Mouse (Mus musculus) T-helper 1 cell (primary cell): ENCODE measurements around the gene Aldh3b3.

Source experiments
- in situ Hi-C: fragments of 300-600 bp; cut with MboI, MseI; formaldehyde crosslinking; loops from one replicate; pipeline ENCODE4 v1.15.1; 2025; ENCODE audit warnings: high pct_unique_total_duplicates

The Aldh3b3 gene

DNA sequence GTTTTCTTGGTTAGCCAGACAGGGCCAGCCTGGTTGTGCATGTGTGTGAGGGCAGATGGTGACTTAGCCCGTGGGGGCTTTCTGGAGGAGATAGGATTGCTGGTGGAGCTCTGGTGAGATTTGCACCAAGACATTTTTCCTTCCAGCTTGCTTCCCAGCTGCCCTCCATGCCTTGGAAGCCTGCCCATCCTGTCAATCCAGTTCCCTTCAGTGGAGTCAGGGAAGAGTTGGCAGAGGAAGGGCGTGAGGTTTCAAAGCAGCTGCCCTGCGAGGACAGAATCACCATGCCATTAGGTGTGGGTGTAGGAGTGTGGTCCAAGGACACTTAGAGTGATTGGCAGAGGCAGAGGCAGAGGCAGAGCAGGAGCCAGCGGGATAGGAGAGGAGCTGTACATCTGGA, at the start of gene Aldh3b3:
Aldh3b3 (plus strand) TSS at position 176 of the 400 bp plus-strand sequence.
- in situ Hi-C loops: no loop called here

DNA sequence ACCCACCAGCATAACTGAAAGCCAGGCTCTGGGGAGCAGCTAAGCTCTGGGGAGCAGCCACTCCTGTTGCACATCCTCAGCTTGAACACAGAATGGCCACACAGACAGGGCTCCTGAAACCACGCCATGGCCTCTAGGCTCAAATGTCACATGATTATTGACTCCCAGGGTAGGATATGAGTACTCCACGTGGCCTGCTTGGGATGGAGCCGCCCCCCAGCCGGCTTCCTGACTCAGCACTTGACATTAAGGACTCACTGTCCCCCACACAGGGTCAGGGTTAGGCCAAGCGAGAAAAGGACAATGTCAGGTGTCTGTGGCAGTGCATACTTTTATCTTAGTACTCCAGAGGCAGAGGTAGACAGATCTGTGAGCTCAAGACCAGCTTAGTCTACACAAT, 48.2 kb upstream of the Aldh3b3 start:
- in situ Hi-C loops: no loop called here

GRCm38 (mm10) chr19:3912337-3913204, 45.9 kb upstream of the Aldh3b3 start, which contains the start of gene Ndufs8:
Gene Ndufs8 (minus strand): TSS chr19:3912774.
- in situ Hi-C loops: no loop called here

DNA sequence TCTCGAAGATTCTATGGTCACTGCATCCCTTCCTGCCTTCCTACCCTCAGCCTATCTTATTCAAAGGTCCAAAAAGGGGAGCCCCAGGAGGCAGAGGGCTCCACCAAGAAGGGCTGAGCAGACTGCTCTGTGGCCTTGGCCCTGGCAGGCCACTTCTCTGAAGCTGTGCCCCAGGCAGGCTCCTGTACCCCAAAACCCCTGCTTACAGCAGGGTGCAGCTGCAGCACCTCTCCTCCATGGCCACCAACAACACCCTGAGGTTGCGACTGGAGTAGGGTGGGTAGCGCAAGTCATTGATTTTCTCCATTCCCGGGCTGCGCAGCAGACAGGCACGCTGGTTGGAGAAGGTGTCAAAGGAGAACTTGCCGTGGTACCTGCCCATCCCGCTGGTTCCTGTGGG, 44.8 kb upstream of the Aldh3b3 start:
- in situ Hi-C loops: no loop called here

GRCm38 (mm10) chr19:3914535-3914934, 43.9 kb upstream of the Aldh3b3 start:
- in situ Hi-C loops: no loop called here

GRCm38 (mm10) chr19:3916727-3917126, 41.7 kb upstream of the Aldh3b3 start:
- in situ Hi-C loops: no loop called here

GRCm38 (mm10) chr19:3919928-3920327, 38.5 kb upstream of the Aldh3b3 start:
- in situ Hi-C loops: no loop called here

DNA sequence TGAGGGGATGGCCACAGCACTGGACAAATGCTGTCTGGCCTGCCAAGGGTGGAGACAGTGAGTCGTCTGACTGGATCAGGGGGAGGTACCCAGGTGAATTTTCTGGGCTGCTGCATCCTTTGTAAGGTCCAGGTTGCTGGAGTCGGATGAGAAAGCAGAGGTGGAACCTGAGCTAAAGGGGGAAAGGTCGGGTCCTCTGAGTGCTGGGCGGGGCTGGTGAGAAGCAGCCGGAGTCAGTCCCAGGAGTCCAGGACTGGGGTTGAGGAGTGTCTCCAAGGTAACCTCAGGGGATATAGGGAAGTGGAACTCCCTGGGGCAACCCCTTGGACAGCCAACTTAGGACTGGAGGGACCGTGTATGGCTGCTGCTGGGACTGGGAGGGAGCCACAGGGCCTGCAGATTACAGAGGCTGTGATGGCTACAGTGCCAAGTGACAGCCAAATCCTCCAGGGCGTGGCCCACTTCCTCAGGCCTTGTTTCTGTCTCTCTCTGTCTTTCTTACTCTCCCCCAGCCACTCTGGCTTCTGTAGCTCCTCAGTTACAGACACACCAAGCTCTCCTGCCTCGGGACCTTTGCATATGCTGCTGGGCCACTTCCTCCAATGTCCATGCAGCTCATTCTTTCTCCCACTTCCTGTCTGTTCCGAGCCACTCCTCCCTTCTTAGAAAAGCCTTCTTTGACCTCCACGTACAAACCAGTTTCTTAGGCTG, 35.6 kb upstream of the Aldh3b3 start:
- in situ Hi-C loops: no loop called here

DNA sequence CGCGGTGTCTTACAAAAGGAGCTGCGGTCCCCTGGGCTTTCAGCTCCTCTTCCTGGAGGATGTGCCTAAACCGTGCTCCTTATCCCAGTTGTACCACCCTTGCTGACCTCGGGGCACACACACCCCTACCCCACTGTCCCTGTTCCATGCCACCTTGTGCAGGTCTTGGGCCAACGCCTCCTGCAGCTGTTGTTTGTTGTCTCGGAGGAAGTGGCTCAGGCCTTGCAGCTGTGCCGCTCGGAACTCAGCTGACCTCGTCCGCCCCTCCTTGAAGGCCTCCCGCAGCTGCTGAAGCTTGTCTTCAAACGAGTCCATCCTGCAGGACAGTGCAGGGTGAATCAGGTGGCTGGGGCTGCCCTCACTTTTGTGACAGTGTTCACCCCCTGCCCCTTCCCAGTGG, 34.9 kb upstream of the Aldh3b3 start:
- in situ Hi-C loops: no loop called here

DNA sequence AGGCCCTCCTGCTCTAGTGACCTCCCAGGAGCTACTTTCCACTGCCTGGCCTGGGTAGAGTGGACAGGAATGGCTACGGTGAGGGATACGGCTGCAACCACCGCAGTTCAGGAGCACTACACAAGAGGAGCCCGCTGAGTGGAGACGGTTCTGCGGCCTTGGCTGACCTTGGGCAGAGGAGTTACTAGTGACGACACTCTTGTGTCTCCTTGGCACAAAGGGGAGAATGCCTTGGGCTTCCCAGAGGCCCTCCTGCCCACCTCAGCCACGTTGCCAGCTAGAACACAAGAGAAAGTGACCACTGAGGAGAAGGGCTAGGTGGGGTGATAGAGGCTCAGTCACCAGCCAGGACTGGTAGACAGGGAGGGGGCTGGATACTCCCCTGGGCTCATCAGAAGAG, 34.3 kb upstream of the Aldh3b3 start:
- in situ Hi-C loops: no loop called here

DNA sequence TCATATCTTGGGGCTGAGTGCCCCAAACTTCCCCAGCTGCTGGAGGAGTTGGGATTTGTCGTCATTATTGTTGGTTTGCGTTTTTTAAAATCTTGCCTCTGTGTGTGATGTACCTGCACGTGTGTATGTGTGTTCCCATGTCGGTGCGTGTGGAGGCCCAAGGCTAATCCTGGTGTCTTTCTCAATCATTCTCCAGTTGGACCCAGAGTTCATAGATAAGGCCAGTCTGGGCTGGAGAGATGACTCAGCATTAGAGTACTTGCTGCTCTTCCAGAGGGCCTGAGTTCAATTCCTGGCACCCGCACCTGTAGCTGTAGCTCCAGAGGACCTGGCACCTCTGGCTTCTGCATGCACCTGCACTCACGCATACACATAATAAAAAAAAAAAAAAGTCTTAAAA, 33.6 kb upstream of the Aldh3b3 start:
- in situ Hi-C loops: no loop called here

DNA sequence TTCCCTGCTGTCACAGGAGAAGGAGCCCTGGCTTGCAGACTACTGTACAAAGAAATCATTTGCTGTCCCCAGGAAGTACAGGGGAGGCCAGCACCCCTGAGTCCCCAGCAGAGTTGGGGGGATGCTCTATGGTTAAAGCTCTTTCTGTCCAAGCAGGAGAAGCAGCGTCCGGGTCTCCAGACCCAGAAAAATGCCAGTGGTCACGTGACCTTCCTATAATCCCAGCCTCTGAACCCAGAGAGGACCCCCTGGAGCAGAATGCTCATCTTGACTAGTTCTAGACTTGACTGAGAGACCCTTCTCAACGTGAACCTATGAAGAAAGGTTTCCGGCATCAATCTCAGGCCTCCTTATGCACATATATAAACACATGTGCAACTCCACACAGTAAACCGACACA, 32.6 kb upstream of the Aldh3b3 start:
- in situ Hi-C loops: no loop called here

GRCm38 (mm10) chr19:3926279-3926678, 32.2 kb upstream of the Aldh3b3 start:
- in situ Hi-C loops: no loop called here

GRCm38 (mm10) chr19:3926685-3927084, 31.8 kb upstream of the Aldh3b3 start:
- in situ Hi-C loops: no loop called here

DNA sequence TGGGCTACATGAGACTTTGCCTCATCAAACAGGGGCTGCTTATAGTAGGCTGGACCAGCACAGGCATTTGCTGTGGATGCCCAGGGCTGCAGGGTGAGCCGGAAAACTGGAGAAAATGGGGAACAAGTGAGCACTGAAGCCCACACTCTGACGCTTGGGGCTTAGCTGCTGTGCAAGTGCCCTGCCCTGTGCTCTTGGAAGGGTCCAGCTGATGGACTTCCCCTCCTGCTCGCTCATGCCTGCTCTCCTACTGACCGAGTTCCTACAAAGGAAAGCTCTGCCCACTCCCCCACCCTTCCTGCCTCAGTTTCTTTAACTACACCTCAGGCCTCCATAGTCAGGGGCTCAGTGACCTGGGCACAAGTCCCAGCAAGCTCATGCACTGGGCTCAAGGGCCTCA, 30.5 kb upstream of the Aldh3b3 start:
- in situ Hi-C loops: no loop called here

DNA sequence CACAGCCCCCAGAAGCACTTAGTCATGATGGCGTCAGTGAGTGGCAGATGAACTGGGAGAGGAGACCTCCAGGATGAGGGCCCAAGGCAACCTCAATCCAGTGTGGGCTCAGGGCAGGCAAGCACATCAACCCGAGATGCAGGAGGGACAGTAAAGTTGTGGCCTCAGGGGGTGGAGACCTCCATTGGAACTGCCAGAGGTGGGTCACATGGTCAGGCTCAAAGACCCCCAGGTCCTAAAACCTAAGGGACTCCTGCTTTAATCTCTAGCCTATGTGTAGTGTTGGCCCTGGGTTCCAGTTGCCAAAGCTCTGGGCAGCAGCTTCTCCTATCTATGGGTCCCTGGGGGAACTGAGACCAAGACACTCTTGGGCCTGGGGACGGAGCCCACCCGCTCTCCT, 29.7 kb upstream of the Aldh3b3 start:
- in situ Hi-C loops: no loop called here

DNA sequence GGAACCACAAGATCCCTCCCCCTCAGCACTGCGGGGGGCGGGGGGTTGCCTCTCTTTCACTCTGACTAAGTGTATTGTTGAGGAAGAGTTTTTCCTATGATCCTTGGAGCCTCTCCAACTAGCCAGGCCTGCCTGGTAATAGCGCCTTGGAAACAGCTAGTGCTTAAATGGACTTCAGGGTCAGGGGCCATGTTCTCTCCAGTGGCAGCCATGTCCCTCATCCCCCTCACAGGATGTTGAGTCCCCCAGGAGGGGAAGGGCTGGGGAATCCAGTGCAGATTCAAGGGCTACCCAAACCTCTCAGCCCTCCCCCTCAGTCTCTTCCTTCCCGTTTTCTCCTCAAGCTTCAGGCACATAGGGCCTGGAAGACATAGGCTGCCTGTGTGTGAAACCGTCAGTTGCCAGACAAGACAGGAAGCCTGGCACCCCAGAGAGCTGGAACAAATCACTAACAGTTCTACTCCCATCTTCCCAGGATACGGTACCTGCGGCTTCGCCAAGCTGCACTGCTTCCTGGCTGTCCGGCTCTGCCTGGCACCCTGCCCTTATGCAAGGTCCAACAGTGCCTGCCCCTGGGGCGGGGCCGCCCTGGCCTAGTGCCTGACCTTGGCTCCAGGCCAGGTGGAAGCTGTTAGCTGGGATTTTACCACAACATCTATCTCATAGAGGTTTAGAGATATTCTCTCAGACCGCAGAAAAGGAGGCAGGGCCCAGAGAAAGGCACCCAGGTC, 29.1 kb upstream of the Aldh3b3 start, which contains the start of gene Aldh3b1:
Aldh3b1 (minus strand) TSS at position 598 of the 731 bp plus-strand sequence.
- in situ Hi-C loops: no loop called here

GRCm38 (mm10) chr19:3930262-3931057, 28.0 kb upstream of the Aldh3b3 start:
- in situ Hi-C loops: no loop called here

- in situ Hi-C loops: no loop called here
Measured at GRCm38 (mm10) chr19:3931716-3932115, 26.7 kb upstream of the Aldh3b3 start.

GRCm38 (mm10) chr19:3935032-3935895, 23.2 kb upstream of the Aldh3b3 start, which contains the start of gene Unc93b1:
Gene Unc93b1 (plus strand): TSS chr19:3935186.
- in situ Hi-C loops: no loop called here
